10 mouse cellular contexts compared by ENCODE assay signal in genomic region chr15:98004740-98005159, GRCm38 (mm10). TPM values are rescaled to one million over a fixed set of nuclear protein-coding genes. Genes with fewer than 3 reads are reported as not detected.
DNase-seq lines count a peak whose midpoint lies in the region; ATAC-seq and TF ChIP-seq lines count a peak whose summit lies in the region.
"Had no signal": no experiment of that assay in that cellular context is flagged by ENCODE, and none has a peak within 500 bp of the region (broad histone marks: within the 10 kb centered on the region; RNA-seq: fewer than 3 reads in every experiment).

No protein-coding gene starts in this region.

- peaks cover 24% of the 10 kb centered on the region; the same call in 1 of the 2 replicates for H3K4me1 ChIP-seq in lung, postnatal 0 days (ENCODE audit: insufficient read depth, low read depth, low read length)
- peaks cover 29% of the 10 kb centered on the region for H3K4me1 ChIP-seq in forebrain, postnatal 0 days (ENCODE audit: insufficient read depth)
- peaks cover 19% of the 10 kb centered on the region for H3K4me1 ChIP-seq in limb, embryonic 14.5 days (ENCODE audit: control insufficient read depth, insufficient read depth, low read length)
- H3K4me1 ChIP-seq in stomach, embryonic 16.5 days (ENCODE audit: control insufficient read depth, insufficient read depth, low read length): peaks cover 38% of the 10 kb centered on the region

- no peak overlapping the region for H3K27ac ChIP-seq in lung, postnatal 0 days (ENCODE audit: low read length)
- no peak overlapping the region for H3K27ac ChIP-seq in forebrain, postnatal 0 days (ENCODE audit: low read depth, low read length)
- peak overlapping the region; percentile 87 for H3K27ac ChIP-seq in limb, embryonic 14.5 days (replicated peaks; ENCODE audit: low read depth, low read length)
- no peak overlapping the region for H3K27ac ChIP-seq in stomach, embryonic 16.5 days (ENCODE audit: low read length)

- H3K27me3 ChIP-seq in lung, postnatal 0 days (replicated peaks; ENCODE audit: insufficient read depth, low read length): peaks cover 62% of the 10 kb centered on the region
- peaks cover 35% of the 10 kb centered on the region for H3K27me3 ChIP-seq in forebrain, postnatal 0 days (ENCODE audit: insufficient read depth, low read length)
- no peaks in the 10 kb centered on the region; the same call in 1 of the 2 replicates for H3K27me3 ChIP-seq in limb, embryonic 14.5 days (ENCODE audit: control insufficient read depth, insufficient read depth, low read length)
- H3K27me3 ChIP-seq in stomach, embryonic 16.5 days (ENCODE audit: control insufficient read depth, insufficient read depth, low read length): peaks cover 63% of the 10 kb centered on the region

- H3K9me3 ChIP-seq in lung, postnatal 0 days (ENCODE audit: low read length): no peaks in the 10 kb centered on the region
- no peaks in the 10 kb centered on the region for H3K9me3 ChIP-seq in forebrain, postnatal 0 days (ENCODE audit: low read length)
- no peaks in the 10 kb centered on the region for H3K9me3 ChIP-seq in limb, embryonic 14.5 days (ENCODE audit: control insufficient read depth, low read length)
- H3K9me3 ChIP-seq in stomach, embryonic 16.5 days (replicated peaks; ENCODE audit: control insufficient read depth, low read length): no peaks in the 10 kb centered on the region

- TF ChIP-seq CTCF in lung, postnatal 0 days (IDR thresholded peaks at IDR 0.05): no peak
- no peak for TF ChIP-seq CTCF in forebrain, postnatal 0 days (IDR thresholded peaks at IDR 0.05; ENCODE audit: low read depth)

- TF ChIP-seq POLR2A in limb, embryonic 14.5 days (IDR thresholded peaks at IDR 0.05; ENCODE audit: borderline replicate concordance, extremely low read depth, insufficient read depth, insufficient read length): no peak

- no peak for DNase-seq in lung, postnatal 0 days (ENCODE audit: low spot score)
- no peak for DNase-seq in lung, adult 18-20 months
- no peak for DNase-seq in forebrain, postnatal 0 days
- DNase-seq in limb, embryonic 14.5 days (ENCODE audit: low spot score): no peak
- no peak for DNase-seq in adrenal gland, postnatal 10 days
- no peak for DNase-seq in c-Kit-positive CD71-positive TER-119-positive erythroid progenitor cells, embryonic 14.5 days (ENCODE audit: low spot score)
- DNase-seq: cerebellum, adult 8-10 months; layer of hippocampus, postnatal 36 days had no signal

- no peak for TF ChIP-seq EP300 in lung, postnatal 0 days (IDR thresholded peaks at IDR 0.05)

- 4% methylated on average over 10 of the region's 19 CpGs for WGBS in lung, postnatal 0 days
- WGBS in forebrain, postnatal 0 days: 3% methylated on average over 19 of the region's 19 CpGs
- 0% methylated on average over 7 of the region's 19 CpGs for WGBS in limb, embryonic 14.5 days
- WGBS in stomach, embryonic 16.5 days: 2% methylated on average over 19 of the region's 19 CpGs

- no peak overlapping the region for H3K9ac ChIP-seq in lung, postnatal 0 days (replicated peaks; ENCODE audit: low read depth)
- H3K9ac ChIP-seq in forebrain, postnatal 0 days: peak overlapping the region; percentile 48
- H3K9ac ChIP-seq in limb, embryonic 14.5 days (ENCODE audit: low read depth, low read length, severe bottlenecking): peak overlapping the region; percentile 84
- H3K9ac ChIP-seq in stomach, embryonic 16.5 days (ENCODE audit: low read length): peak overlapping the region; percentile 52; the same call in 1 of the 2 replicates

- H3K4me3 ChIP-seq in lung, postnatal 0 days (ENCODE audit: low read depth, low read length): peak overlapping the region; percentile 10; the same call in 1 of the 2 replicates
- peak overlapping the region; percentile 37 for H3K4me3 ChIP-seq in forebrain, postnatal 0 days (ENCODE audit: low read depth, low read length)
- peak overlapping the region; percentile 63 for H3K4me3 ChIP-seq in limb, embryonic 14.5 days (replicated peaks; ENCODE audit: low read length)
- H3K4me3 ChIP-seq in stomach, embryonic 16.5 days (replicated peaks; ENCODE audit: low read length): peak overlapping the region; percentile 35
- H3K4me3 ChIP-seq: myocyte had no signal

- ATAC-seq in lung, postnatal 0 days: no peak
- ATAC-seq in forebrain, postnatal 0 days: no peak
- peak; percentile 58 for ATAC-seq in limb, embryonic 14.5 days (ENCODE audit: low FRiP score, low read depth)
- ATAC-seq in stomach, embryonic 16.5 days (ENCODE audit: insufficient read depth, low FRiP score): no peak

- H3K36me3 ChIP-seq in lung, postnatal 0 days (ENCODE audit: insufficient read depth, low read length): no peaks in the 10 kb centered on the region
- no peaks in the 10 kb centered on the region for H3K36me3 ChIP-seq in forebrain, postnatal 0 days (ENCODE audit: insufficient read depth)
- no peaks in the 10 kb centered on the region; the same call in none of the 2 replicates for H3K36me3 ChIP-seq in limb, embryonic 14.5 days (ENCODE audit: control insufficient read depth, insufficient read depth, low read length)
- H3K36me3 ChIP-seq in stomach, embryonic 16.5 days (ENCODE audit: control insufficient read depth, insufficient read depth, low read length): no peaks in the 10 kb centered on the region

- peak overlapping the region; percentile 35 for H3K4me2 ChIP-seq in lung, postnatal 0 days (replicated peaks; ENCODE audit: low read depth, low read length)
- peak overlapping the region; percentile 85 for H3K4me2 ChIP-seq in forebrain, postnatal 0 days (ENCODE audit: low read depth)
- H3K4me2 ChIP-seq in limb, embryonic 14.5 days (replicated peaks; ENCODE audit: low read depth, low read length, severe bottlenecking): peak overlapping the region; percentile 90
- H3K4me2 ChIP-seq in stomach, embryonic 16.5 days (ENCODE audit: low read depth, low read length): peak overlapping the region; percentile 54

RNA-seq across cellular contexts. Expression of gene Col2a1, which starts 0.3 kb away (rescaled TPM):
- polyA plus RNA-seq in lung, postnatal 0 days (2015; fragmentation: Nextera tagmentation; extraction: Ambion mirVana): 0.18 TPM in 1 of 2 replicates, not detected in the other
- 7.6 and 28.3 TPM in 2 replicates for total RNA-seq in forebrain, postnatal 0 days (2014; rRNA removed)
- 2.5 and 4.9 TPM in 2 replicates for polyA plus RNA-seq in forebrain, postnatal 0 days (2015; fragmentation: Nextera tagmentation; extraction: Ambion mirVana)
- 1,642 and 1,975 TPM in 2 replicates for polyA plus RNA-seq in limb, embryonic 14.5 days (2012; rRNA removed)
- polyA plus RNA-seq in limb, embryonic 14.5 days (2014; fragmentation: Nextera tagmentation; extraction: Ambion mirVana): 754 and 761 TPM in 2 replicates
- 0.59 and 0.85 TPM in 2 replicates for polyA plus RNA-seq in stomach, embryonic 16.5 days (2015; fragmentation: Nextera tagmentation; extraction: Ambion mirVana)
- 10 to 100 TPM in 1 of 2 experiments, under 1 TPM in 1; 0.33 to 17.3 TPM for total RNA-seq in adrenal gland, postnatal 10 days (2021)

RNA-seq across cellular contexts. Expression of gene Tmem106c, which starts 40.8 kb away (rescaled TPM):
- 30.3 and 36.7 TPM in 2 replicates for polyA plus RNA-seq in lung, postnatal 0 days (2015; fragmentation: Nextera tagmentation; extraction: Ambion mirVana)
- 44.4 and 50.8 TPM in 2 replicates for total RNA-seq in forebrain, postnatal 0 days (2014; rRNA removed)
- polyA plus RNA-seq in forebrain, postnatal 0 days (2015; fragmentation: Nextera tagmentation; extraction: Ambion mirVana): 62.8 and 66.1 TPM in 2 replicates
- 49.9 and 59.1 TPM in 2 replicates for polyA plus RNA-seq in limb, embryonic 14.5 days (2012; rRNA removed)
- polyA plus RNA-seq in limb, embryonic 14.5 days (2014; fragmentation: Nextera tagmentation; extraction: Ambion mirVana): 49.8 and 51.5 TPM in 2 replicates
- polyA plus RNA-seq in stomach, embryonic 16.5 days (2015; fragmentation: Nextera tagmentation; extraction: Ambion mirVana): 43.1 and 45.3 TPM in 2 replicates
- total RNA-seq in adrenal gland, postnatal 10 days (2021): 10 to 100 TPM; 38.1 to 49.5 TPM

Comparison
In these comparisons a context has a peak if more than half of its experiments do, and no peak if none do; other contexts are left out.
1. H3K4me2 ChIP-seq: peak in every context shown above with its lines; median percentile 90 in limb, embryonic 14.5 days; 85 in forebrain, postnatal 0 days; 54 in stomach, embryonic 16.5 days; 35 in lung, postnatal 0 days.
2. H3K4me3 ChIP-seq: peak in every context shown above with its lines; median percentile 63 in limb, embryonic 14.5 days; 37 in forebrain, postnatal 0 days; 35 in stomach, embryonic 16.5 days; 10 in lung, postnatal 0 days.
3. RNA of gene Col2a1, which starts 0.3 kb away (polyA plus RNA-seq): 754 to 1,975 TPM in limb, embryonic 14.5 days; 2.5 to 4.9 TPM in forebrain, postnatal 0 days, 0.59 to 0.85 TPM in stomach, embryonic 16.5 days and 0.18 TPM in lung, postnatal 0 days; every median in the first group is over 100 times any median in the second.